Mouse (Mus musculus): ENCODE measurements around the gene Xpot. TPM values are rescaled to one million over a fixed set of nuclear protein-coding genes. Genes with fewer than 3 reads are reported as not detected.
A peak's percentile ranks its signal among the peaks of the same experiment; 100 is the strongest.

The Xpot gene
- polyA plus RNA-seq, 1 experiment from 2014 or later: 61.9 TPM

DNA sequence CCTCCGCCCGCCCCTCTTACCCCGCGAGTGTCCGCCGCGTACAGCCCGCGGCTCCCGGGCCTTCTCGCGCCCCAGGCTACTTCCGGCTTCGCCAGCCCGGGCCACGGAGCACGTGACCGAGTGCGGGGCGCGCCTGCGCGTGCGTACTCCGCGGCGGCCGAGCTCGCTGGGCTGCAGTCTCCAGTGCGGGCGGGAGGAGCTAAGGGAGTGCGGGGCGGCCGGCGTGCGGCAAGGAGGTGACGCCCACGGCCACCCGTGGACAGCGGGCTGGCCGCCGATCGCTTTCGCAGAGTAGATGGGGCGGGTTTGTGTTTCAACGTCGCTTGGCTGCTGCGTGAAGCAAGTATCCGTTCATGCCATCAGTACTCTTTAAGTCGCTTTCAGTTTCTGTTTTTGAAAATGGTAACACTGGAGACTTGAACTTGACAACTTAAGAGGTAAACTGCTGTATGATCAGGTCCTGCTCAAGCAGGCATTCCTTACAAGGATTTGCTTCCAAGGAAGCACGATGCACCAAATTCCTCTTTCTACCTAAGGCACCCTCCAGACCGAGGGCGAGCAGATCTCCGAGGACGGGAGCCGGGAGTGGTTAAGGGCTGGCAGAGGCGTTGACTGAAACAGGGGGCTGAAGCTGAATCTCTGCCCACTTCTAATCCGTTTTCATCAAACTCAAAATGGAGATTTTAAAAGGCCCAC is 39.3 kb downstream of the Xpot start, which contains the start of gene Tbk1:
Tbk1 (minus strand) TSS at position 113 of the 696 bp plus-strand sequence.
- H3K4me2 ChIP-seq (ENCODE audit: low read depth, severe bottlenecking): peak within 1 kb of the TSS; percentile 71
- H3K9ac ChIP-seq (ENCODE audit: low read length): peak within 1 kb of the TSS; percentile 89
- H3K27ac ChIP-seq (replicated peaks; ENCODE audit: low read depth, low read length): 0 out of 2 replicates have a peak within 1 kb of the TSS, but pooled peaks have one; percentile 33
- peak within 1 kb of the TSS; percentile 80 for H3K4me3 ChIP-seq (ENCODE audit: low read depth, low read length)
- WGBS: under 1% methylated on average over 58 of the region's 58 CpGs
- DNase-seq (ENCODE audit: low spot score): peak; percentile 91
- ATAC-seq (ENCODE audit: insufficient number of reproducible peaks, low FRiP score, low TSS enrichment, low read depth): peak; percentile 91
- H3K27me3 ChIP-seq (ENCODE audit: control insufficient read depth, insufficient read depth, low read length): no peaks in the 10 kb centered on the region
- H3K36me3 ChIP-seq (ENCODE audit: control insufficient read depth, insufficient read depth, low read length): peaks cover 5% of the 10 kb centered on the region; the same call in 1 of the 2 replicates
- H3K9me3 ChIP-seq (ENCODE audit: control insufficient read depth, low read length): no peaks in the 10 kb centered on the region
- no peaks in the 10 kb centered on the region for H3K4me1 ChIP-seq (ENCODE audit: control insufficient read depth, insufficient read depth, low read length)

DNA sequence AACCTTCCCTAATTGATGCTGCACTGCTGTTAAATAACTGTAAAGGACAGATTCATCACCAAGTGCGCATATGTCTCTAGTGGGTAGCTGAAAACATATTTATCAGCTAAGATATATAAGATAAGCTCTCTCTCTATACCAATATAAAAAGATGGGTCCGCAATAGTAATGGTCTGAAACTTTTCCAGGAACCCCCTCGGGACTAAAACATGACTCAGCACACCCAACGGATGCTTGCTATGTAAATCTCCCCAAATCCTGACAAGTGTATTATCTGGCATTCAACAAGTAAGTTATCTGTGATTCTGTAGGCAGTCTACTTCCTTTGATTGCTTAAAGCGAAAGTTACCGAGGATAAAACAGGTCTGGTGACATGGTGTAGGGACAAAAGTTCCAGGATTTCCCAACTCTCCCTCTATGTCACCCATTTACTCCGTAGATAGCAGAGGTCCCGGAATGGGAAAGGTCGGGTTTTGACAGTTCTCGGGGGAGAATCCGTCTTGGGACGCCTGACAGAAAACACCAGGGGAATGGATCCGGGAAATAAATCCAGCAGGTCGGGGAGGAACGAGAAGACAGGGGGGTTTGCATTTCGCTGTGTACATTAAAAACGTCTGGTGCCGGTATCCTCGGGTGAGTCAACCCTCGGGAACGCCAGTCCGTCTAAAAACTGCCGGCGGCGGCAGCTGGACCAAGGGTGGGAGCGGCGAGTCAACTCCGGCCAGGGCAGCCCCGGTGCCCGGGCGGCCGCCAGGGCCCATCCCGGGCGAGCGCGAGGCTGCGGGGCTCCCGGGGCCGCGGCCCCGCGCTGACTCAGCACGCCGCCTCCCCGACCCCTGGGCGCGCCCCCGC is 40.1 kb downstream of the Xpot start:
- Histone ChIP-seq H3K4me3 (ENCODE audit: low read depth, low read length) (peak overlapping the region; percentile 80), H3K36me3 (ENCODE audit: control insufficient read depth, insufficient read depth, low read length) (peaks cover 5% of the 10 kb centered on the region; the same call in 1 of the 2 replicates), H3K4me2 (ENCODE audit: low read depth, severe bottlenecking) (peak overlapping the region; percentile 71), H3K4me1 (ENCODE audit: control insufficient read depth, insufficient read depth, low read length) (no peaks in the 10 kb centered on the region), H3K9me3 (ENCODE audit: control insufficient read depth, low read length) (no peaks in the 10 kb centered on the region), H3K27ac (replicated peaks; ENCODE audit: low read depth, low read length) (0 out of 2 replicates have a peak overlapping the region, but pooled peaks have one; percentile 33), H3K9ac (ENCODE audit: low read length) (peak overlapping the region; percentile 89), H3K27me3 (ENCODE audit: control insufficient read depth, insufficient read depth, low read length) (no peaks in the 10 kb centered on the region)
- peak; percentile 46 for DNase-seq (ENCODE audit: low spot score)
- 3% methylated on average over 45 of the region's 48 CpGs for WGBS
- ATAC-seq (ENCODE audit: insufficient number of reproducible peaks, low FRiP score, low TSS enrichment, low read depth): peak; percentile 74

DNA sequence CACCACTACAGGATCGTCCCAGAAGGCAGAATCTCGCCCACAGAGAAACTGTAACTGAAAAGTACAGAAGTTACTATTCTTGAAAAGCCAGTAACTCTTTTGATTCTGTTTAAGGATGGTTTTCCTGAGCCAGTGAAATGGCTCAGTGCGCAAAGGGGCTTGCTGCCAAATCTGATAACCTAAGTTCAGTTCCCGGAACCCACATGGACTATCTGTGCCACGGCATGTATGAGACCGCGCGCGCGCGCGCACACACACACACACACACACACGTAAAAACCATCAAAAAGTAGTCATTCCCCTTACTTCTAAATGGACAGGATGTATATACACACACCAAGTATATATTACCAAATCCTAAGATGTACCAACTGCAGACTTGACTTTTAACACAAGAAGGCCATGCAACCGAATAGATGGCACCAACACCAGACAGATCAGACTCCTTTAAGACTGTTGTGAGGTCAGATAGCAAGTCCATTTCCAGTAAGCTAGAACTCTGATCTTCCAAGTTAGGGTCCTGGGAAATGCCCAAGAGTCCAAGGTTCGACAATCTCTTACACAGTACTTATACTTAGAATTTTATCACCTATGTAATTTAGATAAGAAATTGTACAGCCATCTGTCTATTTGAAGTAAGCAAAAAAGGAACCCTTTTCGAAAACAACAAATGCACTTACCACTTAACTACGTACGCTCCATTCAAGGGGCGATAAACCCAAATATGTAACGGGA is 40.9 kb downstream of the Xpot start:
- DNase-seq (ENCODE audit: low spot score) (no peak), ATAC-seq (ENCODE audit: insufficient number of reproducible peaks, low FRiP score, low TSS enrichment, low read depth) (no peak)
- Histone ChIP-seq H3K27me3 (ENCODE audit: control insufficient read depth, insufficient read depth, low read length) (no peaks in the 10 kb centered on the region), H3K4me2 (ENCODE audit: low read depth, severe bottlenecking) (peak overlapping the region; percentile 71), H3K36me3 (ENCODE audit: control insufficient read depth, insufficient read depth, low read length) (peaks cover 7% of the 10 kb centered on the region; the same call in 1 of the 2 replicates), H3K4me1 (ENCODE audit: control insufficient read depth, insufficient read depth, low read length) (no peaks in the 10 kb centered on the region), H3K4me3 (ENCODE audit: low read depth, low read length) (peak overlapping the region; percentile 80; the same call in 1 of the 2 replicates), H3K27ac (replicated peaks; ENCODE audit: low read depth, low read length) (no peak overlapping the region), H3K9me3 (ENCODE audit: control insufficient read depth, low read length) (no peaks in the 10 kb centered on the region), H3K9ac (ENCODE audit: low read length) (no peak overlapping the region)
- WGBS: 87% methylated on average over 20 of the region's 20 CpGs

DNA sequence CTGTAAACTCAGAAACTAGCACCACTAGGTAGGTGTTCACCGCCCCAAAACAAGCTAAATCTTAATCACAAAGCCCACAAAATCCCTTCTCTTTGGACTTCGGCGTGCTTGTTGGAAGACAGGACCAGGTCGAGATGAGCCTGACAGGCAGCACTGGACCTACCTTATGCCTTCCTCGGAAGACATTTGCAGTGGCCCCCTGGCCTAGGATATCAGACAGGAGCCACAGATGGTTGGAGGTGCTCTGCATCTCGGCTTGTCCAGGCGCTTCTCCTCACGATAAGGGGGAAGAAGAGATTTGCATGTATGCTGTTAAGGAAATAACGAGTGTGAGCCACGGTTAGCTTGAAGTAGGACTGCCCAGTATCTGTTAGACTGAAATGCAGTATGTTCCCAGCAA is 42.1 kb downstream of the Xpot start:
- Histone ChIP-seq H3K4me1 (ENCODE audit: control insufficient read depth, insufficient read depth, low read length) (no peaks in the 10 kb centered on the region), H3K27ac (replicated peaks; ENCODE audit: low read depth, low read length) (no peak overlapping the region), H3K9ac (ENCODE audit: low read length) (no peak overlapping the region), H3K4me2 (ENCODE audit: low read depth, severe bottlenecking) (no peak overlapping the region), H3K4me3 (ENCODE audit: low read depth, low read length) (no peak overlapping the region), H3K9me3 (ENCODE audit: control insufficient read depth, low read length) (no peaks in the 10 kb centered on the region), H3K36me3 (ENCODE audit: control insufficient read depth, insufficient read depth, low read length) (peaks cover 5% of the 10 kb centered on the region; the same call in 1 of the 2 replicates), H3K27me3 (ENCODE audit: control insufficient read depth, insufficient read depth, low read length) (no peaks in the 10 kb centered on the region)
- DNase-seq (ENCODE audit: low spot score) (no peak), ATAC-seq (ENCODE audit: insufficient number of reproducible peaks, low FRiP score, low TSS enrichment, low read depth) (no peak)
- 94% methylated on average over 10 of the region's 10 CpGs for WGBS

DNA sequence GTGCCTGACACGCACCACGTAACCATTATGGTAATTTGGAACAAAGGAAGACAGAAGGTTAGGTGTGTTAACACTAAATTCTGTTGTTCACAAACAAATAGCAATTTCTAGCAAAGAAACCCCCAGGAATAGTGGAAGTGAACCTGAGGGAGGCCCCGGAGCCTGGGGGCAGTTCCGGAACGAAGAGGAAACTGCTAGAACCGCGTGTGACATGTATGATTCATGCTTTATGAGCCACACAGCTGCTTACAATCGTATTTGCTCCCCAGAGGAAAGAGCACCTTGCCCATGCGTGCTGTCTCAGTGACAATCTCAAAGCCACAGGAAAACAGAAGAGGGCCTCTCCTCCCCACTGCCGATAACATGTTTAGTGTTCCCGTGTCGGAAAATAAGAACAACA is 43.1 kb downstream of the Xpot start:
- no peak for DNase-seq (ENCODE audit: low spot score)
- WGBS: 98% methylated on average over 12 of the region's 12 CpGs
- Histone ChIP-seq H3K36me3 (ENCODE audit: control insufficient read depth, insufficient read depth, low read length) (peaks cover 6% of the 10 kb centered on the region; the same call in 1 of the 2 replicates), H3K9me3 (ENCODE audit: control insufficient read depth, low read length) (no peaks in the 10 kb centered on the region), H3K4me1 (ENCODE audit: control insufficient read depth, insufficient read depth, low read length) (no peaks in the 10 kb centered on the region), H3K27ac (replicated peaks; ENCODE audit: low read depth, low read length) (no peak overlapping the region), H3K27me3 (ENCODE audit: control insufficient read depth, insufficient read depth, low read length) (no peaks in the 10 kb centered on the region), H3K4me2 (ENCODE audit: low read depth, severe bottlenecking) (no peak overlapping the region), H3K4me3 (ENCODE audit: low read depth, low read length) (no peak overlapping the region), H3K9ac (ENCODE audit: low read length) (no peak overlapping the region)
- ATAC-seq (ENCODE audit: insufficient number of reproducible peaks, low FRiP score, low TSS enrichment, low read depth): no peak

DNA sequence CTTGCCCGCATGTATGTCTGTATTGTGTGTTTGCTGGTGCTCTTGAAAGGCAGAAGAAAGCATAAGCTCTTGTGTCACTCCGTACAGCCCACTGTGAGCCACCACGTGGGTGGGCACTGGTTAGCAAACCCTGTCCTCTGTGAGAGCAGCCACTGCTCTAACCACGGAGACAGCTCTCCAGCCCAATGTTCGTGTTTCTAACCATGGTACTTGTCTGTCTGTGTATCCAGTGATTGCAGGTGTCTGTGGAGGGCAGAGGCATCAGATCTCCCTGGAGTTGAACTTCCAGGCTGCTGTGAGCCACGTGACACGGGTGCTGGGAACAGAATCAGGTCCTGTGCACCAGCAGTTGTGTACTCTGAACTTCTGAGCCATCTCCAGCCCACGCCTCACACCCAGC is 43.8 kb downstream of the Xpot start:
- Histone ChIP-seq H3K27me3 (ENCODE audit: control insufficient read depth, insufficient read depth, low read length) (no peaks in the 10 kb centered on the region), H3K4me1 (ENCODE audit: control insufficient read depth, insufficient read depth, low read length) (no peaks in the 10 kb centered on the region), H3K36me3 (ENCODE audit: control insufficient read depth, insufficient read depth, low read length) (peaks cover 8% of the 10 kb centered on the region; the same call in 1 of the 2 replicates), H3K9me3 (ENCODE audit: control insufficient read depth, low read length) (no peaks in the 10 kb centered on the region), H3K9ac (ENCODE audit: low read length) (no peak overlapping the region), H3K4me2 (ENCODE audit: low read depth, severe bottlenecking) (no peak overlapping the region), H3K27ac (replicated peaks; ENCODE audit: low read depth, low read length) (no peak overlapping the region), H3K4me3 (ENCODE audit: low read depth, low read length) (no peak overlapping the region)
- ATAC-seq (ENCODE audit: insufficient number of reproducible peaks, low FRiP score, low TSS enrichment, low read depth) (no peak), DNase-seq (ENCODE audit: low spot score) (no peak)
- WGBS: 97% methylated on average over 8 of the region's 8 CpGs

DNA sequence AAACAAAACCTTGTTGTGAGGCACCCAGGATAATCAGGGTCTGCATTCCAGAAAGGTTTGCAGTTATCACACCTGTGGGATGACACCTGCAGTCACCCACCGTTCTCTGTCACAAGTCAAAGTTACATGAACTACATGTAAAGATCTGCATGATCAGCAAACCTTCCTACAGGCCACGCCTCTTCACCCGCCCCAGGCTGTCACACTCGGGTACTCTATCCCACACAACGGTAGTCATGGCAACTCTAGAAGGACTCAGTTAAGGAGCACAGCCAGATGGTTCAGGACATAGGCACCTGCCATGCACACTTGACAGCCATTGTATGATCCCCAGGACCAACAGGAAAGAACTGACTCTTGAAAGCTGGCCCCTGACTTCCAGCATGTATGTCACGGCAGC is 44.7 kb downstream of the Xpot start:
- no peak for ATAC-seq (ENCODE audit: insufficient number of reproducible peaks, low FRiP score, low TSS enrichment, low read depth)
- Histone ChIP-seq H3K27me3 (ENCODE audit: control insufficient read depth, insufficient read depth, low read length) (no peaks in the 10 kb centered on the region), H3K9ac (ENCODE audit: low read length) (no peak overlapping the region), H3K4me1 (ENCODE audit: control insufficient read depth, insufficient read depth, low read length) (no peaks in the 10 kb centered on the region), H3K27ac (replicated peaks; ENCODE audit: low read depth, low read length) (no peak overlapping the region), H3K4me3 (ENCODE audit: low read depth, low read length) (no peak overlapping the region), H3K9me3 (ENCODE audit: control insufficient read depth, low read length) (no peaks in the 10 kb centered on the region), H3K36me3 (ENCODE audit: control insufficient read depth, insufficient read depth, low read length) (peaks cover 8% of the 10 kb centered on the region; the same call in 1 of the 2 replicates), H3K4me2 (ENCODE audit: low read depth, severe bottlenecking) (no peak overlapping the region)
- no peak for DNase-seq (ENCODE audit: low spot score)
- 91% methylated on average over 6 of the region's 6 CpGs for WGBS

DNA sequence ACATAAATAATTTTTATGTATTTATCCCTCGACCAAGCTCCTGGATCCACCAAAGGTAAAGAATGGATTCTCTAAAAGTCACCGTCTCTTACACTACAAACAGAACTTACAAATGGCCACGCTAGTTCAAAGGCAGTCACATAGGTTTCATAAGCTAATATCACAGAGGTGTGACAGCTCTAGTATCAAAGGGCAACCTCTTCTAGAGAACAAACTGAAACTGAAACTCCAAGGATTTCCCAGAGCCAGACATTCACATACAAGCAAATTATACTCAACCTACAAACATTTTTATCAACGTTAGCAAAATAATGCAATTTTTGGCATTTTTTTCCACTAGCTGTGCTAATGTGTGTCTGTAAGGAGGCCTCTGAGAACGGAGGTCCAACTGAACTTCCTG is 45.8 kb downstream of the Xpot start:
- H3K36me3 ChIP-seq (ENCODE audit: control insufficient read depth, insufficient read depth, low read length): peaks cover 8% of the 10 kb centered on the region; the same call in 1 of the 2 replicates
- H3K27me3 ChIP-seq (ENCODE audit: control insufficient read depth, insufficient read depth, low read length): no peaks in the 10 kb centered on the region
- H3K9ac ChIP-seq (ENCODE audit: low read length): no peak overlapping the region
- H3K4me1 ChIP-seq (ENCODE audit: control insufficient read depth, insufficient read depth, low read length): no peaks in the 10 kb centered on the region
- DNase-seq (ENCODE audit: low spot score): no peak
- ATAC-seq (ENCODE audit: insufficient number of reproducible peaks, low FRiP score, low TSS enrichment, low read depth): no peak
- 95% methylated on average over 5 of the region's 5 CpGs for WGBS
- H3K9me3 ChIP-seq (ENCODE audit: control insufficient read depth, low read length): no peaks in the 10 kb centered on the region
- H3K4me3 ChIP-seq (ENCODE audit: low read depth, low read length): no peak overlapping the region
- no peak overlapping the region for H3K4me2 ChIP-seq (ENCODE audit: low read depth, severe bottlenecking)
- no peak overlapping the region for H3K27ac ChIP-seq (replicated peaks; ENCODE audit: low read depth, low read length)
